Mouse (Mus musculus) embryonic stem cell, embryonic (primary cell): ENCODE data around the gene Fancd2.

Experiments
- CTCF ChIA-PET, 4 experiments: fragments of 300-600 bp in 2 of 4; fragments of 350-600 bp in 2 of 4; sonication (Branson Sonifier 250); formaldehyde crosslinking; loops; one replicate each; lab custom pipeline; 2022; ENCODE audit warnings: inconsistent platforms in 2 of 4; lab: Charles Lee
- POLR2A ChIA-PET, 4 experiments: fragments of 300-600 bp in 2 of 4; fragments of 350-600 bp in 2 of 4; sonication (Branson Sonifier 250); formaldehyde crosslinking; loops; one replicate each; lab custom pipeline; 2022; ENCODE audit warnings: antibody characterized with exemption in 4 of 4, inconsistent platforms in 1 of 4; lab: Charles Lee

Gene Fancd2

DNA sequence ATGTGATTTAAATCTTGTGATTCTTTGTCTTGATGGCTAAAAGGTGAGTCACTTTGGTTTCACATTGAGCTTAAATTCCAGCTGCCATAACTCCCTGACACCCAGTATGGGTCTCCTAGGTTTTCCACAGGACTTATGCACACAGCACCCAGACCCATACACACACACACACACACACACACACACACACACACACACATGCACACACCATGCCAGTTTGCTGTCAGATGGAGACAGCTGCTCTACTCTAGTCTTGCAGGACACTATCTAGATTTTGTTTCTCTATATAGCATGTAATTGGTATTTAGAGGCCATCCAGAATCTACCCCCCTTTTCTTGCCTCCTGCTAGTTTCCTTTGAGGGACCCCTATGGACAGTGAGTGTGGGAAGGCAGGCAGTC is 24.4 kb upstream of the Fancd2 start:
- ChIA-PET CTCF (interaction anchor here in 1 of 4 experiments (2.2 kb wide), 1 partner anchor 13 kb away, joined by 9 read pairs; no protein-coding TSS in a partner anchor), POLR2A (interaction anchor here in 3 of 4 experiments (0.7 to 1.5 kb wide), 4 partner anchors 12 to 27 kb away, joined by 3 to 4 read pairs (median 3); no protein-coding TSS in a partner anchor)

GRCm38 (mm10) chr6:113508272-113508946 is 23.1 kb upstream of the Fancd2 start:
- ChIA-PET POLR2A (interaction anchor here in 3 of 4 experiments (0.6 to 1.7 kb wide), 11 partner anchors 11 to 432 kb away, joined by 3 to 9 read pairs (median 4); partner anchors contain the start of genes Emc3 (in 1 of the 3) and Fancd2 (in 1 of the 3)), CTCF (interaction anchor here in 3 of 4 experiments (1.2 to 1.3 kb wide), 3 partner anchors 14 kb away, joined by 3 to 6 read pairs (median 4); no protein-coding TSS in a partner anchor)

- CTCF ChIA-PET: interaction anchor here in 3 of 4 experiments (1.2 to 1.3 kb wide), 3 partner anchors 14 to 15 kb away, joined by 3 to 6 read pairs (median 4); no protein-coding TSS in a partner anchor
These were observed 22.6 kb upstream of the Fancd2 start for GRCm38 (mm10) chr6:113508947-113509280.

GRCm38 (mm10) chr6:113513944-113514343 is 17.5 kb upstream of the Fancd2 start:
- CTCF ChIA-PET: interaction anchor here in 2 of 4 experiments (0.8 to 1.5 kb wide), 2 partner anchors 19 to 44 kb away, joined by 3 to 5 read pairs; no protein-coding TSS in a partner anchor

More at GRCm38 (mm10) chr6:113508947-113509280, 22.6 kb upstream of the Fancd2 start:
- POLR2A ChIA-PET: interaction anchor here in 2 of 4 experiments (0.6 to 1.7 kb wide), 8 partner anchors 11 to 433 kb away, joined by 3 to 9 read pairs (median 3); partner anchors contain the start of genes Emc3 (in 1 of the 2) and Fancd2 (in 1 of the 2)

GRCm38 (mm10) chr6:113514600-113514999 is 16.9 kb upstream of the Fancd2 start:
- CTCF ChIA-PET: no interaction called here
- POLR2A ChIA-PET: interaction anchor here in 1 of 4 experiments (1.2 to 1.6 kb wide), 2 partner anchors 12 to 33 kb away, joined by 3 read pairs; no protein-coding TSS in a partner anchor

More at GRCm38 (mm10) chr6:113513944-113514343, 17.5 kb upstream of the Fancd2 start:
- POLR2A ChIA-PET: interaction anchor here in 1 of 4 experiments (1.2 to 1.7 kb wide), 4 partner anchors 9 to 32 kb away, joined by 3 to 4 read pairs (median 3); no protein-coding TSS in a partner anchor

DNA sequence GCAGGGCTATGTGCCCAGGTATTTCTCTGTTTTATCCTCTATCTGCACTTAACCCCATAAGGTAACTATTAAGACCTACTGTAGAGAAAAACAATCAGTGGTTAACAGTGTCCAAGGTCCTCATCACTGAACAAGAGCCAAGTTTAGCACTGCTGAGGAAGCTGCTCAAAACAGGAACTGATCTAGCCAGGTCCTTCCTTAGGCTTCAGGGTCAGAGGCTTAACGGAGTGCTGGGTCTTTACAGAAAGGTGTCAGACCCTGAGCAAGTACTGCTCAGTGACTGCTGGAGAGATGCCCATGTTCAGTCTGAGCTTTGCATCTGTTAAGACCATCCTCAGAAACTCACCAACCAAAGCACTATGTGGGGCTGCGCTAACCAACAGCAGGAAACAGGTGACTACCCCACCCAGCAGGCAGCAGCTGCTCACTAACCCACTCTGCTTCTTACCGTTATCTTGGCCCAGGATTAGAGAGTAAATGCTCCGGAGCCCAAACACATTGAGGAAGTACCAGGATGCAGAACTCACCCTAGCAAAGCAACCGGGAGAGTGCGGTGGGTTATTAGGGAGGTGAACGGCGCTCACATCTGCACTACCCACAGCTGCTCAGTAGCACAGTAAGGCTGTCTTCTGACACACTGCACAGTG is 13.9 kb upstream of the Fancd2 start:
- CTCF ChIA-PET: no interaction called here
- POLR2A ChIA-PET: interaction anchor here in 1 of 4 experiments (1.0 to 1.2 kb wide), 3 partner anchors 15 to 34 kb away, joined by 3 to 4 read pairs (median 4); no protein-coding TSS in a partner anchor

DNA sequence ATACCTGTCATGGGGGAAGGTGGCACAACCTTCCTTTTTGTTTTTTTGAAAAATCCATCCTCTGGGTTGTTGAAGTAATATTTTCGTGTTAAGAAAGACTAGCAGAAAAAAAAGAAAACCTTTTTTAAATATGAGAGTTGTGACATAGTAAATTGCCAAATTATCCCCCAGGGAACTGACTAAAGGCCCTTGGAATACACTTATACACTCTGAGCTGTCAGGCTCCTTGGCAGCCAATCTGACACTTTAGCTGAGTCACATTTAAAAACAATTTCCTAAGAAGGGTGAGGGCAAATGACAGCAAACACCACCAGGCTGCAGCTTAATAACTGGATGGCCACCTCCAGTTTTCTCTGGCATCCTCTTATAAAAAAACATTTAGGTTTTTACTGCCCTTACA is 9.2 kb upstream of the Fancd2 start:
- CTCF ChIA-PET: no interaction called here
- POLR2A ChIA-PET: interaction anchor here in 1 of 4 experiments (0.9 to 1.3 kb wide), 2 partner anchors 9 to 20 kb away, joined by 3 read pairs; no protein-coding TSS in a partner anchor

- POLR2A ChIA-PET: interaction anchor here in 2 of 4 experiments (0.7 to 1.3 kb wide), 4 partner anchors 10 to 30 kb away, joined by 3 read pairs; no protein-coding TSS in a partner anchor
- CTCF ChIA-PET: no interaction called here
These were observed 8.1 kb upstream of the Fancd2 start for GRCm38 (mm10) chr6:113523420-113523819.

DNA sequence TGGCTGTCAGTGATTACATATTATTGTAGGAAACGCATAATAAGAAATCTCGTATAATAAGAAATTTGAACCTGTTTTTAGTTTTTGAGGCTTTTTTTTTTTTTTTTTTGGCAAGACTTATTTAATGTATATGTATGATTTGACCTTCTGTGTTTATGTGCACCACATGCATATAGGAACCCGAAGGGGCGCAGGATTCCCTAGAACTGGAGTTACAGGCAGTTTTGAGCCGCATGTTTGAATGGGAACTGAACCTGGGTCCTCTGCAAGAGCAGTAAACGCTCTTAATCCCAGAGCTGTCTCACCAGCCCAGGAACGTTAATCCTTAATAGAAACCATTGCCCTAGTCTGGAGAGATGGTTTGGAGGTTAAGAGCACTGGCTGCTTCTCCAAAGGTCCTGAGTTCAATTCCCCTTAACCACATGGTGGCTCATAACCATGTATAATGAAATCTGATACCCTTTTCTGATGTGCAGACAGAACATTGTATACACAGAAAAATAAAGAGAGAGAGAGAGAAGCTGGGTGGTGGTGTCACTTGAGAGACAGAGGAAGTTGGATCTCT is 440 bp downstream of the Fancd2 start:
- ChIA-PET POLR2A (interaction anchor here (0.6 to 2.5 kb wide), 22 partner anchors 8 to 165 kb away, joined by 3 to 14 read pairs (median 4); partner anchors contain the start of genes Prrt3 (in 2 of the 4), Tatdn2 (in 2 of the 4), Brk1 (in 1 of the 4) and Jagn1 (in 1 of the 4)), CTCF (interaction anchor here in 3 of 4 experiments (0.7 to 1.3 kb wide), 4 partner anchors 14 to 107 kb away, joined by 3 read pairs; no protein-coding TSS in a partner anchor)

- CTCF ChIA-PET: no interaction called here
- POLR2A ChIA-PET: interaction anchor here in 1 of 4 experiments (0.6 kb wide), 1 partner anchor 142 kb away, joined by 3 read pairs; no protein-coding TSS in a partner anchor
These were observed 3.4 kb downstream of the Fancd2 start for GRCm38 (mm10) chr6:113534886-113535285.

- POLR2A ChIA-PET: interaction anchor here in 1 of 4 experiments (0.5 kb wide), 1 partner anchor 102 kb away, joined by 4 read pairs; no protein-coding TSS in a partner anchor
- CTCF ChIA-PET: no interaction called here
These were observed 10.1 kb downstream of the Fancd2 start for GRCm38 (mm10) chr6:113541610-113542009.

DNA sequence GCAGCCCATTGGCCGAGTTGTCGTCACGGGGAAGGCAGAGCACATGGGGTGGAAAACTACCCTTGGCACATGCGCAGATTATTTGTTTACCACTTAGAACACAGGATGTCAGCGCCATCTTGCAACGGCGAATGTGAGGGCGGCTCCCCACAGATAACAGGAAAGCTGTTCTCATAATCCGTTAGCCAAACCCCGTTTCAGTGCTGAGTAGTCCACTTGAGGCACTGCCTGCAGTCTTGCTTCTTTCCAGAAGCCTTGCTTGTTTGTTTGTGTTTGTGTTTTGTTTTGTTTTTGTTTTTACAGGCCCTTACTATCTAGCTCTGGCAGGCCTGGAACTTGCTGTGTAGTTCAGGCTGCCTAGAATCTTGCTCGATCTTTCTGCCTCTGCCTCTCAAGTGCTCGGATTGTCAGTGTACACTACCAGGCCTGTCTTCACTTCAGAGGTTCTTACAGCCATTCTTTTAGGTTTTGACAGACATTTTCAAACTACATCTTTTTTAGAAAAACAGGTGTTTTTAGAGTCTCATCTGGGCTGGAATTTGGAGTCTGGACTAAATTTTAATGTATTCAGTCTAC is 12.5 kb downstream of the Fancd2 start:
- CTCF ChIA-PET: no interaction called here

GRCm38 (mm10) chr6:113559736-113560135 is 28.3 kb downstream of the Fancd2 start:
- CTCF ChIA-PET: no interaction called here

More for the DNA sequence above, 12.5 kb downstream of the Fancd2 start:
- POLR2A ChIA-PET: interaction anchor here in 2 of 4 experiments (0.9 to 5.1 kb wide), 6 partner anchors 10 to 227 kb away, joined by 3 to 23 read pairs (median 4); no protein-coding TSS in a partner anchor

DNA sequence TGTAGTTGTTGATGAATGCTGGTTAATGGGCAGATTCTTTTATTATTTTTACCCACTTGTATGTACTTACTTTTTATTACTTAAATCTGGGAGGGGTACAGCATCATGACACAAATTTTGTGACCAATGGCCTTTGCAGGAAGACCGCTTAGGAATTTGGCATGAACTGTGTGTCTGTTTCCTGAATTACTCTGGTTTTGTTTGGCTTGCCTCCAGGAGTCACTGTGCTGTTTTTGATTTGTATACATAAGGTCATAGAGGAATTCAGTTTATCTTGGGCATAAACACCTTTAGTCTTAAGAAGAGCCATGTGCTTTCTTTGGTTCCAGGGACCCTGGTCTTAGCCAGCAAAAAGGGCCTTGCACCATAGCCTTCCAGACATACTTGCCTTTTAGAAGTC is 33.1 kb downstream of the Fancd2 start:
- POLR2A ChIA-PET: interaction anchor here in 2 of 4 experiments (0.6 to 1.1 kb wide), 2 partner anchors 39 to 94 kb away, joined by 3 to 4 read pairs; partner anchors contain the start of gene Il17rc (in 1 of the 2)
- CTCF ChIA-PET: no interaction called here

More at GRCm38 (mm10) chr6:113559736-113560135, 28.3 kb downstream of the Fancd2 start:
- POLR2A ChIA-PET: interaction anchor here in 2 of 4 experiments (0.6 to 1.2 kb wide), 3 partner anchors 54 to 171 kb away, joined by 3 to 4 read pairs (median 3); partner anchors contain the start of gene Ttll3 (in 1 of the 2)

DNA sequence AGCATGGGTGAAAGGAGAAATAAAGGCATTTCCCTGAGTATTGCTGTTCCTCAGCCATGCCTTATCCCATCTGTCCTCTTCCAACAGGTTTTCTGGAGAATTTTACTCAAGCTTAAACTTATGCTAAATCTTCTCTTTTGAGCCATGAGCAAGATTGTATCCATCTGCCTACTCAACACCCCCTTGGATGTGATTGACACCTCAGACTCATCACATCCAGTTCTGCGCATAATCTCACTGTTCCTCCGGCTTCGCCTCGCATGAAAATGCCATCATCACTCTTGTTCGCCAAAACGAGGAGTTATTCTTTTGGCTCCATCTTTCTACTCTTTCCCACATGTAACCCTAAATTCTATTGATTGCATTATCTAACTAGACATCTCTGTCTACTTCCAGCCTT is 44.6 kb downstream of the Fancd2 start:
- POLR2A ChIA-PET: no interaction called here
- CTCF ChIA-PET: interaction anchor here in 1 of 4 experiments (0.7 kb wide), 1 partner anchor 25 kb away, joined by 3 read pairs; the partner anchor contains the start of gene Fancd2os

- ChIA-PET POLR2A (interaction anchor here in 2 of 4 experiments (0.9 to 1.6 kb wide), 2 partner anchors 11 to 33 kb away, joined by 3 to 16 read pairs; no protein-coding TSS in a partner anchor), CTCF (no interaction called here)
These were observed 47.8 kb downstream of the Fancd2 start for GRCm38 (mm10) chr6:113579306-113579705.

DNA sequence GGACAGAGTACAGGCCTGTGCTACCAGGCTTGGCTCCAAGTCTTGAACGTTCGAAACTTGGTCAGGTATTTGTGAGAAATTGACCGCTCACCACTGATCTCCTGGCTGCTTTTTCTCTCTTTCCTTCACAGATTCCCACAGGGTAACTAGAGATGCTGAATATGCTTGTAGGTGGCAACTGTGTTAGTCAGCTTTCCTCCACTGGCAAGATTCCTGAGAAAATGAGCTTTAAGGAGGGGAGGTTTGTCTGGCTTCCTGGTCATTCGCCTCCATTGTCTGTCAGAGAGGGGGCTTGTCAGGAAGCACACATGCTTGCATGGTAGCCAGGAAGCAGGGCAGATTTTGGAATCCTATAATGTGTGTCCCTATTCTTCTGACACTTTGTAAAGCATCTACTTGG is 51.5 kb downstream of the Fancd2 start:
- ChIA-PET POLR2A (interaction anchor here in 2 of 4 experiments (1.0 to 1.2 kb wide), 2 partner anchors 17 to 114 kb away, joined by 3 to 4 read pairs; partner anchors contain the start of genes Fancd2os (in 1 of the 2) and Tatdn2 (in 1 of the 2)), CTCF (no interaction called here)
